Mouse (Mus musculus) 3T3-L1 (cell line): ENCODE data around the gene Csf2ra.
"Not testable (repeated sequence)": the region's sequence is repeated elsewhere in the genome, so short reads cannot be mapped to it uniquely, and the experiment has no call there.

Experiments
- DNase-seq: peaks from one replicate; pipeline ENCODE4 v3.0.0-alpha.2; 2015; ENCODE audit warnings: low read depth, low spot score

Gene Csf2ra

GRCm38 (mm10) chr19:61227941-61228701 lies at the start of gene Csf2ra:
Csf2ra (minus strand) TSS chr19:61228429.
- DNase-seq, result no peak

GRCm38 (mm10) chr19:61275446-61275845 lies 47.2 kb upstream of the Csf2ra start:
- no peak for DNase-seq

GRCm38 (mm10) chr19:61269141-61269540 lies 40.9 kb upstream of the Csf2ra start:
- not testable (repeated sequence) for DNase-seq

- no peak for DNase-seq
These were observed 38.9 kb upstream of the Csf2ra start for GRCm38 (mm10) chr19:61267141-61267540.

- DNase-seq, result peak; percentile 94
These were observed 38.4 kb upstream of the Csf2ra start for GRCm38 (mm10) chr19:61266651-61267050.

- peak; percentile 51 for DNase-seq
These were observed 38.0 kb upstream of the Csf2ra start for GRCm38 (mm10) chr19:61266246-61266615.

- peak; percentile 99 for DNase-seq
These were observed 37.4 kb upstream of the Csf2ra start for GRCm38 (mm10) chr19:61265349-61266245.

GRCm38 (mm10) chr19:61264933-61265332 lies 36.7 kb upstream of the Csf2ra start:
- no peak for DNase-seq

GRCm38 (mm10) chr19:61264227-61264626 lies 36.0 kb upstream of the Csf2ra start:
- DNase-seq, result peak; percentile 79

- no peak for DNase-seq
These were observed 33.0 kb upstream of the Csf2ra start for GRCm38 (mm10) chr19:61261241-61261640.

- no peak for DNase-seq
These were observed 29.5 kb upstream of the Csf2ra start for GRCm38 (mm10) chr19:61257733-61258132.

- DNase-seq, result no peak
These were observed 28.1 kb upstream of the Csf2ra start for GRCm38 (mm10) chr19:61256166-61256887.

- not testable (repeated sequence) for DNase-seq
These were observed 19.1 kb upstream of the Csf2ra start for GRCm38 (mm10) chr19:61247334-61247733.

- no peak for DNase-seq
These were observed 16.6 kb upstream of the Csf2ra start for GRCm38 (mm10) chr19:61244721-61245436.

- no peak for DNase-seq
These were observed 9.7 kb upstream of the Csf2ra start for GRCm38 (mm10) chr19:61237967-61238366.

GRCm38 (mm10) chr19:61234532-61234931 lies 6.3 kb upstream of the Csf2ra start:
- no peak for DNase-seq

- DNase-seq, result no peak
These were observed 1.0 kb downstream of the Csf2ra start for GRCm38 (mm10) chr19:61226928-61227854.

- DNase-seq, result no peak
These were observed 1.8 kb downstream of the Csf2ra start for GRCm38 (mm10) chr19:61226401-61226927.

GRCm38 (mm10) chr19:61225526-61226400 lies 2.5 kb downstream of the Csf2ra start:
- DNase-seq, result no peak
